Mouse (Mus musculus): ENCODE measurements around the gene Gpm6b. TPM values are rescaled to one million over a fixed set of nuclear protein-coding genes. Genes with fewer than 3 reads are reported as not detected.

Gpm6b gene
- polyA plus RNA-seq, 1 experiment from 2014 or later = 7.6 TPM

GRCm38 (mm10) chrX:166356276-166356675 lies 117.6 kb downstream of the Gpm6b start:
- no peak for ATAC-seq
- no peak for TF ChIP-seq CTCF (IDR thresholded peaks at IDR 0.05; ENCODE audit: low read depth)
- H3K4me1 ChIP-seq (replicated peaks; ENCODE audit: control insufficient read depth, insufficient read depth, low read length) = no peaks in the 10 kb centered on the region
- no peak overlapping the region for H3K4me3 ChIP-seq (ENCODE audit: low read depth, low read length)
- no peaks in the 10 kb centered on the region for H3K27me3 ChIP-seq (replicated peaks; ENCODE audit: control insufficient read depth, insufficient read depth, low read length)
- H3K36me3 ChIP-seq (ENCODE audit: control insufficient read depth, insufficient read depth) = no peaks in the 10 kb centered on the region
- no peak overlapping the region for H3K27ac ChIP-seq (ENCODE audit: low read depth, low read length)
- H3K9ac ChIP-seq (ENCODE audit: low read depth, low read length) = no peak overlapping the region
- WGBS = 94% methylated on average over 3 of the region's 3 CpGs
- no peak overlapping the region for H3K4me2 ChIP-seq (replicated peaks; ENCODE audit: low read depth)
- no peaks in the 10 kb centered on the region for H3K9me3 ChIP-seq (ENCODE audit: control insufficient read depth)

- H3K9me3 ChIP-seq (ENCODE audit: control insufficient read depth) = no peaks in the 10 kb centered on the region
- no peak overlapping the region for H3K9ac ChIP-seq (ENCODE audit: low read depth, low read length)
- no peaks in the 10 kb centered on the region for H3K4me1 ChIP-seq (replicated peaks; ENCODE audit: control insufficient read depth, insufficient read depth, low read length)
- WGBS = 60% methylated on average over 2 of the region's 2 CpGs
- H3K27me3 ChIP-seq (replicated peaks; ENCODE audit: control insufficient read depth, insufficient read depth, low read length) = no peaks in the 10 kb centered on the region
- no peaks in the 10 kb centered on the region for H3K36me3 ChIP-seq (ENCODE audit: control insufficient read depth, insufficient read depth)
- no peak for ATAC-seq
- no peak overlapping the region for H3K4me2 ChIP-seq (replicated peaks; ENCODE audit: low read depth)
- TF ChIP-seq CTCF (IDR thresholded peaks at IDR 0.05; ENCODE audit: low read depth) = no peak
- no peak overlapping the region for H3K4me3 ChIP-seq (ENCODE audit: low read depth, low read length)
- H3K27ac ChIP-seq (ENCODE audit: low read depth, low read length) = no peak overlapping the region
Observed at GRCm38 (mm10) chrX:166358955-166359354, 120.2 kb downstream of the Gpm6b start.

- Histone ChIP-seq H3K9me3 (ENCODE audit: control insufficient read depth) (no peaks in the 10 kb centered on the region), H3K4me3 (ENCODE audit: low read depth, low read length) (no peak overlapping the region), H3K4me2 (replicated peaks; ENCODE audit: low read depth) (no peak overlapping the region), H3K27ac (ENCODE audit: low read depth, low read length) (no peak overlapping the region), H3K4me1 (replicated peaks; ENCODE audit: control insufficient read depth, insufficient read depth, low read length) (no peaks in the 10 kb centered on the region), H3K36me3 (ENCODE audit: control insufficient read depth, insufficient read depth) (no peaks in the 10 kb centered on the region), H3K27me3 (replicated peaks; ENCODE audit: control insufficient read depth, insufficient read depth, low read length) (no peaks in the 10 kb centered on the region), H3K9ac (ENCODE audit: low read depth, low read length) (no peak overlapping the region)
- no peak for TF ChIP-seq CTCF (IDR thresholded peaks at IDR 0.05; ENCODE audit: low read depth)
- WGBS = 84% methylated on average over 2 of the region's 2 CpGs
- ATAC-seq = no peak
Observed at GRCm38 (mm10) chrX:166359927-166360440, 121.3 kb downstream of the Gpm6b start.

- Histone ChIP-seq H3K9ac (ENCODE audit: low read depth, low read length) (no peak overlapping the region), H3K4me3 (ENCODE audit: low read depth, low read length) (no peak overlapping the region), H3K27me3 (replicated peaks; ENCODE audit: control insufficient read depth, insufficient read depth, low read length) (no peaks in the 10 kb centered on the region), H3K4me1 (replicated peaks; ENCODE audit: control insufficient read depth, insufficient read depth, low read length) (no peaks in the 10 kb centered on the region), H3K9me3 (ENCODE audit: control insufficient read depth) (no peaks in the 10 kb centered on the region), H3K4me2 (replicated peaks; ENCODE audit: low read depth) (no peak overlapping the region), H3K27ac (ENCODE audit: low read depth, low read length) (no peak overlapping the region), H3K36me3 (ENCODE audit: control insufficient read depth, insufficient read depth) (no peaks in the 10 kb centered on the region)
- no peak for ATAC-seq
- TF ChIP-seq CTCF (IDR thresholded peaks at IDR 0.05; ENCODE audit: low read depth) = no peak
- WGBS = 70% methylated on average over 4 of the region's 4 CpGs
Observed at GRCm38 (mm10) chrX:166360455-166360854, 121.7 kb downstream of the Gpm6b start.

GRCm38 (mm10) chrX:166365458-166366213 lies 126.9 kb downstream of the Gpm6b start:
- 82% methylated on average over 8 of the region's 8 CpGs for WGBS
- no peaks in the 10 kb centered on the region for H3K9me3 ChIP-seq (ENCODE audit: control insufficient read depth)
- no peak for ATAC-seq
- H3K9ac ChIP-seq (ENCODE audit: low read depth, low read length) = no peak overlapping the region
- no peaks in the 10 kb centered on the region for H3K4me1 ChIP-seq (replicated peaks; ENCODE audit: control insufficient read depth, insufficient read depth, low read length)
- no peak overlapping the region for H3K27ac ChIP-seq (ENCODE audit: low read depth, low read length)
- no peak for TF ChIP-seq CTCF (IDR thresholded peaks at IDR 0.05; ENCODE audit: low read depth)
- no peak overlapping the region for H3K4me3 ChIP-seq (ENCODE audit: low read depth, low read length)
- H3K27me3 ChIP-seq (replicated peaks; ENCODE audit: control insufficient read depth, insufficient read depth, low read length) = no peaks in the 10 kb centered on the region
- H3K4me2 ChIP-seq (replicated peaks; ENCODE audit: low read depth) = no peak overlapping the region
- no peaks in the 10 kb centered on the region for H3K36me3 ChIP-seq (ENCODE audit: control insufficient read depth, insufficient read depth)

- Histone ChIP-seq H3K4me2 (replicated peaks; ENCODE audit: low read depth) (no peak overlapping the region), H3K27me3 (replicated peaks; ENCODE audit: control insufficient read depth, insufficient read depth, low read length) (no peaks in the 10 kb centered on the region), H3K9ac (ENCODE audit: low read depth, low read length) (no peak overlapping the region), H3K27ac (ENCODE audit: low read depth, low read length) (no peak overlapping the region), H3K4me1 (replicated peaks; ENCODE audit: control insufficient read depth, insufficient read depth, low read length) (no peaks in the 10 kb centered on the region), H3K4me3 (ENCODE audit: low read depth, low read length) (no peak overlapping the region), H3K9me3 (ENCODE audit: control insufficient read depth) (no peaks in the 10 kb centered on the region), H3K36me3 (ENCODE audit: control insufficient read depth, insufficient read depth) (no peaks in the 10 kb centered on the region)
- no peak for TF ChIP-seq CTCF (IDR thresholded peaks at IDR 0.05; ENCODE audit: low read depth)
- ATAC-seq = no peak
- WGBS = 80% methylated on average over 9 of the region's 9 CpGs
Observed at GRCm38 (mm10) chrX:166376681-166377328, 138.1 kb downstream of the Gpm6b start.

Data from intestine, postnatal 0 days (tissue).